Mouse (Mus musculus): ENCODE data around the gene Ifitm2. TPM values are rescaled to one million over a fixed set of nuclear protein-coding genes. Genes with fewer than 3 reads are reported as not detected.

Gene Ifitm2
- total and polyA plus RNA-seq, 3 experiments: 213 to 317 TPM; not detected in 1

GRCm38 (mm10) chr7:140973396-140974165 is 17.8 kb upstream of the Ifitm2 start:
- TF ChIP-seq RCOR1 (IDR thresholded peaks at IDR 0.05; ENCODE audit: low read depth, low read length): no peak
- TF ChIP-seq MYB (IDR thresholded peaks at IDR 0.05; ENCODE audit: low read depth, low read length): no peak
- no peak for TF ChIP-seq JUND (IDR thresholded peaks at IDR 0.05; ENCODE audit: low read depth, low read length)
- no peak for TF ChIP-seq RAD21 (IDR thresholded peaks at IDR 0.05; ENCODE audit: low read depth, low read length)
- TF ChIP-seq GABPA (IDR thresholded peaks at IDR 0.05; ENCODE audit: low read depth, low read length): no peak
- no peak for TF ChIP-seq MYC (IDR thresholded peaks at IDR 0.05; ENCODE audit: low read depth, low read length)
- no peak for TF ChIP-seq MXI1 (IDR thresholded peaks at IDR 0.05; ENCODE audit: low read depth, low read length)
- no peak for TF ChIP-seq POLR2AphosphoS2 (IDR thresholded peaks at IDR 0.05; ENCODE audit: low read length)
- Histone ChIP-seq H3K4me3 (ENCODE audit: control insufficient read depth in 1 of 2, insufficient read depth in 1 of 2, low read depth in 2 of 2, low read length in 2 of 2) (no peak overlapping the region), H3K27me3 (ENCODE audit: control insufficient read depth in 1 of 2, insufficient read depth in 2 of 2, low read length in 2 of 2) (peaks cover 0 to 6% of the 10 kb centered on the region in 2 experiments; a peak in 3 of 4 replicates), H3K9ac (ENCODE audit: control insufficient read depth, low read depth, low read length, poor library complexity, severe bottlenecking) (no peak overlapping the region), H3K9me3 (replicated peaks; ENCODE audit: insufficient read depth, low read length) (no peaks in the 10 kb centered on the region), H3K79me2 (ENCODE audit: control insufficient read depth, insufficient read depth, low read length, poor library complexity) (no peaks in the 10 kb centered on the region), H3K36me3 (ENCODE audit: control insufficient read depth in 1 of 2, insufficient read depth in 2 of 2, low read length in 2 of 2) (no peaks in the 10 kb centered on the region), H3K27ac (ENCODE audit: control insufficient read depth, low read depth, low read length) (no peak overlapping the region), H3K4me1 (ENCODE audit: control insufficient read depth in 1 of 2, insufficient read depth in 2 of 2, low read length in 2 of 2) (no peaks in the 10 kb centered on the region)
- DNase-seq (ENCODE audit: low read depth, low spot score): no peak

GRCm38 (mm10) chr7:140971479-140972171 is 15.8 kb upstream of the Ifitm2 start:
- Histone ChIP-seq H3K79me2 (ENCODE audit: control insufficient read depth, insufficient read depth, low read length, poor library complexity) (no peaks in the 10 kb centered on the region), H3K27me3 (ENCODE audit: control insufficient read depth in 1 of 2, insufficient read depth in 2 of 2, low read length in 2 of 2) (peaks cover 0 to 2% of the 10 kb centered on the region in 2 experiments; a peak in 3 of 4 replicates), H3K36me3 (ENCODE audit: control insufficient read depth in 1 of 2, insufficient read depth in 2 of 2, low read length in 2 of 2) (no peaks in the 10 kb centered on the region), H3K4me1 (ENCODE audit: control insufficient read depth in 1 of 2, insufficient read depth in 2 of 2, low read length in 2 of 2) (no peaks in the 10 kb centered on the region), H3K27ac (ENCODE audit: control insufficient read depth, low read depth, low read length) (no peak overlapping the region), H3K9me3 (replicated peaks; ENCODE audit: insufficient read depth, low read length) (no peaks in the 10 kb centered on the region), H3K9ac (ENCODE audit: control insufficient read depth, low read depth, low read length, poor library complexity, severe bottlenecking) (no peak overlapping the region), H3K4me3 (ENCODE audit: control insufficient read depth in 1 of 2, insufficient read depth in 1 of 2, low read depth in 2 of 2, low read length in 2 of 2) (no peak overlapping the region)
- no peak for TF ChIP-seq TAL1 (IDR thresholded peaks at IDR 0.05; ENCODE audit: low read length)
- no peak for TF ChIP-seq NRF1 (IDR thresholded peaks at IDR 0.05; ENCODE audit: insufficient read depth, low read depth, low read length, poor library complexity, severe bottlenecking)
- TF ChIP-seq RAD21 (IDR thresholded peaks at IDR 0.05; ENCODE audit: low read depth, low read length): no peak
- TF ChIP-seq POLR2AphosphoS2 (IDR thresholded peaks at IDR 0.05; ENCODE audit: low read length): no peak
- no peak for TF ChIP-seq ELF1 (IDR thresholded peaks at IDR 0.05; ENCODE audit: low read depth, low read length)
- TF ChIP-seq E2F4 (IDR thresholded peaks at IDR 0.05; ENCODE audit: borderline replicate concordance, low read depth, low read length): no peak
- DNase-seq (ENCODE audit: low read depth, low spot score): no peak
